Mouse (Mus musculus) spleen, postnatal 10 days (tissue): ENCODE data around the gene Ago4.
A peak's percentile ranks its signal among the peaks of the same experiment; 100 is the strongest.
"Not testable (repeated sequence)": the region's sequence is repeated elsewhere in the genome, so short reads cannot be mapped to it uniquely, and the experiment has no call there.

Source experiments
- DNase-seq, 2 experiments: peaks; one replicate each; pipeline ENCODE4 v3.0.0; 2021 to 2022; ENCODE audit warnings: low spot score in 2 of 2

The Ago4 gene

DNA sequence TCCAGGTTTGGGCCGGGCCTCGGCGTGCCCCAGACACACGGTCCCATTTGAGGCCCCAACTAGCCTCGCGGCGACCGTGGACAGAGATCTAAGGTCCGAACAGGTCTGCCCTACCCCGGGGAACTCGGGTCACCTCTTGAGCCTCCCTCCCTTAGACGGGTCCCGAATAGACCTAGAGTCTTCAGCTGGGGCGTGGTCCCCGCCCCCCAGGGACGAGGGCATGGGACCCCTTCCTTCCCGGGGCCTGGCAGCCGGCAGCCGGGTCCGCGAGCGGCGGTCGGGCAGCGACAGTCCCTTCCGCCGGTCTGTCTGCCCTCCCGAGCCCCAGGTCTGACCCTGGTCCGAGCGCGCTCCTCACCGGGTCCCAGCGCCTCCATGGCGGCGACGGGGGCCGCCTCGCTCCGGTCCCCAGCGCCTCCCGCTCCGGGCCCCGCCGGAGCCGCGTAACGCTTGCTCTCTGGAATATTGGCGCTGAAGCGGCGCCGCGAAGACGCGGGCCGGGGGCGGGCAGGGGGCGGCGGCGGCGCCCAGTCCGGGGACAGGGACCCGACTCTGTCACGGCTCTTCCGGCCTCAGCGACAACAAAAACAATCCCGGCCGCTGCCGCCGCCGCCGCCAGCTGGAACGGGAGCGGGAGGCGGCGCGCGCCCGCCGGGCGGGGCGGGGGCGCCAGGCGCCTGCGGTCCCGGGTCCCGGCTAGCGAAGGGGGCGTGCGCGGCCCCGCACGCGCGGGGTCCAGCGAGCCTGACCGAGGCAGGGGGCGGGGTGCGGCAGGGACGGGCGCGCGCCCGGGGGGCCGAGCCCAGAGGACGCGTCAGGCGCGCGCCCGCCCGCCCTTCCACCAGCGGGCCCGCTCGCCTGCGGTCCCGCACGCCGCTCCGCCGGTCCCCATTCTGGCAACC is at the start of gene Ago4:
Gene Ago4, minus strand, starts transcription at position 646 of the 902 bp plus-strand sequence.
- DNase-seq = peak in 1 of 2 experiments; percentile 50

- no peak for DNase-seq
Observed at GRCm38 (mm10) chr4:126579077-126579476, 45.8 kb upstream of the Ago4 start.

DNA sequence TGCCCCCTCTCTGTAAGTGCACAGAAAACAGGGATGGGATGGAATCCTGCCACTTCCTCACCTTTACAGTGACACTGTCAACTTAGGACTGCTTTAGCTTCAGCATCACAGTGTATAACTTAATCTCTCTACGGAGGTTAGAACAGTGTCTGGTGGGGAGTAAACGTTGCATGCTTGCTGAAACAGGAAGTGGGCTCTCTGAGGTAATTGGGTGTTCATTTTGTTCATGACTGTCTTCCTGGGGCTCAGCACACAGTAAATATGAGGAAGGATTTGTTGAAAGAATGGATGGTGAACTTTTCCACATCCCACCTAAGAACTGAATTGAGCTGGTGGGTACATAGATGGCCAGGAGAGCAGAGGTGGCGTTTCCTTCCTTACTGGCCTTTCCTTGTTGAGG is 44.6 kb upstream of the Ago4 start:
- DNase-seq = no peak

DNA sequence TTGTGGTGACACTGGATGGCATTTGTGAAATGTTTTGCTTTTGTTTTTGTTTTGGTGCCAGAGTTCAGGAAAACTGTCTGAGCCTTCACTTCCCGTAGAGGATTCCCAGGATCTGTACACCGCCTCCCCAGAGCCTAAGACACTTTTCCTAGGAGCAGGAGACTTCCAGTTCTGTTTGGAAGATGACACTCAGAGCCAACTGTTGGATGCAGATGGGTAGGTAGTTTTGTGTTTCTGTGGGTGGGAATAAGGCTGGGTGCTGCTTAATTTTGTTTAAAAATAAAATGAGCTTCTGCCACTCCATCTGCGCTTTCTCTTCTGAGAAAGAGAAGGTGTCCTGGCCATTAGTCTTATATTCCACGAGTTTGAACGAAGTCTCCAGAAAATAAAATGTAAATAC is 43.0 kb upstream of the Ago4 start:
- no peak for DNase-seq

GRCm38 (mm10) chr4:126569783-126570182 is 36.5 kb upstream of the Ago4 start:
- no peak for DNase-seq

DNA sequence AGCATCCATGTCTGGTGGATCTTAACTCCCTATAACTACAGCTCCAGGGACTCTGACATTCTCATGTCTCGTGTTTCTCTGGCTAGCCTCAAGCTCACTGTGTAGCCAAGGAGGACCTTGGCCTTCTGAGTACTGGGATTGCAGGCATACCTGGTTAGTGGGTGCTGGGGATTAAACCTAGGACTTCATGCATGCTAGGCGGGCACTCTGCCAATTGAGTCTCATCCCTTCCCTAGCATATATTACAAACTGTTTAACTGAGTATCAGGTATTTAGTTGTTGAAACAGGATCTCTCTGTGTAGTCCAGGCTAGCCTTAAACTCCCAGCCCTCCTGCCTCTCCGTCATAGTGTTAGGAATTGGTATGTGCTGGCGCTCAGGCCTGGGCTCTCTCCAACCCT is 34.0 kb upstream of the Ago4 start:
- no peak for DNase-seq

GRCm38 (mm10) chr4:126563798-126564197 is 30.5 kb upstream of the Ago4 start:
- DNase-seq = no peak

GRCm38 (mm10) chr4:126556809-126557711 is 23.8 kb upstream of the Ago4 start, which contains the start of gene Clspn:
Clspn (plus strand) TSS chr4:126556935.
- peak; percentile 86 to 94 for DNase-seq

GRCm38 (mm10) chr4:126554462-126554861 is 21.2 kb upstream of the Ago4 start:
- peak in 1 of 2 experiments; percentile 26 for DNase-seq

GRCm38 (mm10) chr4:126553685-126554084 is 20.4 kb upstream of the Ago4 start:
- DNase-seq = no peak

DNA sequence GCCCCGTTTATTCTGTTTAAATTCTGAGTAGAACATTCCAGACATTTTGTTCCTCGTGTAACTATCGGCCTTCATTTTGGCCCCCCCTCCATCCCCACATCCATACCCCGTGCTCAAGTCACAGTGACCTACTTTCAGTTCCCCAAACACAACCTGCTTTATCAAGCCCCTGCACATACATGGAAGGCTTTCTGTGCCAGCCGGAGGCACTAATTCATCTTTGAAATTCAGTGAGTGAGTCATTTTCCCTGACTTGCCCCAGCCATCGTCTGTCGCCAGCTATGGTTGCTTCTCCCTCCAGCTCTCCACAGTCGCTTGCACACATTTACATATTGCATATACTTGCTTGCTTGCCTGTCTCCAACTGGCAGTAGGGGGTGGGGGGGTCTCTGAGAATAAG is 19.8 kb upstream of the Ago4 start:
- no peak for DNase-seq

GRCm38 (mm10) chr4:126552136-126552535 is 18.9 kb upstream of the Ago4 start:
- DNase-seq = no peak

DNA sequence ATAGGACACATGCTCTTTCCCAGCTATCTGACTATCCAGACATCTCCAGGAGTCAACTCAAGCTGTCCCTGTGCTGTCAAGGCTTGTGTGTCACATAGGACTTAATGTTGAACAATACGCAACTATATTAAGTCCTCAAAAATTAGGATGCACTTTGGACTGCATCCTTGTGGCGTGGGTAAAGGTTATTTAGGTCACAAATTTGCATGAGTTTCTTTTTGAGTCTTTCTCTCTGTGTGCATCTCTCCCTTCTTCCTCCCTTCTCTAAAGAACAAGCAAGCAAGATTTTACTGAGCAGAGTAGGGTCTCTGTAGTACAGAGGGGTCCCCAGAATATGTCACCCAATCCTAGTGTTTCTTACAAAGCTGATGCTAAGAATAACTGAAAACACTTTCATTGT is 12.9 kb upstream of the Ago4 start:
- no peak for DNase-seq

- no peak for DNase-seq
Observed at GRCm38 (mm10) chr4:126545703-126546102, 12.4 kb upstream of the Ago4 start.

GRCm38 (mm10) chr4:126545016-126545415 is 11.7 kb upstream of the Ago4 start:
- no peak for DNase-seq

GRCm38 (mm10) chr4:126542838-126543237 is 9.6 kb upstream of the Ago4 start:
- no peak for DNase-seq

DNA sequence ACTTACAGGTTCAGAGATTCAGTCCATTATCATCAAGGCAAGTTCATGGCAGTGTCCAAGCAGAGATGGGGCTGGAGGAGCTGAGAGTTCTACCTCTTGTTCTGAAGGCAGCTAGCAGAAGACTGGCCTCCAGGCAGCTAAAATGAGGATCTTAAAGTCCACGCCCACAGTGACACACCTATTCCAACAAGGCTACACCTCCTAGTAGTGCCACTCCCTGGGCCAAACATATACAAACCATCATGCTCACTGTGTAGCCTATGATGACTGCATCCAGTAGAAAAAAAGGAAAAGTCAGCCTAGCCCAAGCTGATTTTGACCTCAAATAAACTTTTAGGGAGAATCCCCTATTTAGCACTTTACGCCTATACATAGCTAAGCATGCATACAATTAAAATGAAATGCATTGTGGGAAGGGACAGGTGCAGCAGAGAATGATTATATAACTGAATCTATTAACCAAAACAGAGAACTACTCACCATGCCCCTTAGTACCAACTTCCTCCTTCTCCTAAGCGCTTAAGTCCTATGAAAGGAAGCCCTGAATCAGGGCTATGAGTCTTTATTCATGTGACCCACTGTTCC is 7.3 kb upstream of the Ago4 start:
- DNase-seq = no peak

DNA sequence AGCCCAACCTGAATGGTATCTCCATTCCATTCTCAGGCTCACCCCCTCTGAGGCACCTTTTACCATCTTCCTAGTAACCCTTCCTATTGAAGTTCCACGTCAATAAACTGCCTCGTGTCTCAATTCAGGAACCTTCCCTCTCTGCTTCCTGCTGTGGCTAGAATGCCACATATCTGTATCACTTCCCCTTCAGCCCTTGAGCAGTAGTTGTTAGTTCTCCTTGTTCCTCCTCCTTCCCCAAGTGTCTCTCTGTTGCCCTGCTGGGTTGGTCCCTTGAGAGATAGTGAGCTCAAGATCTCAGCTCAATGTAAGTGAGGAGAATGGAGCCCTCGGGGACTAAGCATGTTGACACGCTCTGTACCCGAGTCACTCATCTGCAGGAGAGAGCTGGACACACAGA is 3.6 kb upstream of the Ago4 start:
- peak in 1 of 2 experiments; percentile 38 for DNase-seq

GRCm38 (mm10) chr4:126535631-126536030 is 2.4 kb upstream of the Ago4 start:
- not testable (repeated sequence) for DNase-seq

- DNase-seq = no peak
Observed at GRCm38 (mm10) chr4:126533729-126534070, 428 bp upstream of the Ago4 start.

DNA sequence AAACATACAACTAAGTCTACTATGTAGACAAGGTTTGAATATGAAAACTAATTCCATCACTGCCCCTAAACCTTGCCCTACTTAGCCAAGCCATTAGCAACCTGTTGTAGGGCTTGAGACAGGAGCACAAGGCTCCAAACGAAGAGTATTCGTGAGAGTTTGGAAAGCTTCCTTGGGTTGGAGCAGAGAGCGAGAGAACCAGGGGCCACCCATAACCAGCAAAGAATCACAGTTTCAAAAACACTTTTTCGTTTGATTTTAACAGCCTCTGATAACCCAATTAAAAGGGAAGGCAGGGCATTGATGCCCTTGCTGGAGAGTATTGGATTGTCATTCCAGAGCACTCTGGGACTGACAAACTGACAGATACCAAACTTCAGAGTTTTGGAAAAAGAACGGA is 980 bp downstream of the Ago4 start:
- DNase-seq = no peak

DNA sequence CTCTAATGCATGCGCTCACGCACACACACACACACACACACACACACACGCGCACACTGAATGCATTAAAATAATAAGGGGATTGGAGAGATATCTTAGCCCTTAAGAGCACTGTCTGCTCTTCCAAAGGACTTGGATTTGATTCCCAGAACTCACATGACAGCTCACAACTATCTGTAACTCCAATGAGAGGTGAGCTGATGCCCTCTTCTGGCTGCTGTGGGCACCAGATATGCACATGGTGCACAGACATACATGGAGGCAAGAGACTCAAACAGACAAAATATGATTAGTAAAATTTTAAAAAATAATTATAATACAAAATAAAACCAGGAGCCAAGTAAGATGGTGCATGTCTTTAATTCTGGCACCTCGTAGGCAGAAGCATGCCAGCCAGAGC is 6.4 kb downstream of the Ago4 start:
- no peak for DNase-seq
